Mouse (Mus musculus): ENCODE measurements around the gene Gm28374. TPM values are rescaled to one million over a fixed set of nuclear protein-coding genes. Genes with fewer than 3 reads are reported as not detected.

The Gm28374 gene
- polyA plus RNA-seq, 1 experiment = 0.48 TPM

DNA sequence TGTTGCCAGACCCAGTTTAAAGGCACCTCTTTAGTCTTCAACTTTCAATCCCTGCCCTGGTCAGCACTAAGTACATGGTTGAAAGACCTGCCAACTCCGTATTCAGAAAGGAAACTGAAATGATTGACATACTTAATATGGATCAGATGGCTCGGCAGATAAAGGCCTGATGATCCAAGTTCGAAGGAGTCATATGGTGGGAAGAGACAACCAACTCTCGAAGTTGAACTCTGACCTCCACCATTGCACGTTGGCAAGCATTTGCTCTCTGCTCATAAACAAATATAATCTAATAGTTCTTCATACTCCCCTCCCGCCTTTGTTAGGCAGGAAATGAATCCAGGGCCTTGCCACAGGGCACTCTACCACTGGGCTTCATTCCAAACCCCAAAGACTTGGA, 53.1 kb downstream of the Gm28374 start:
- DNase-seq (ENCODE audit: extremely low spot score in 1 of 2, low spot score in 1 of 2) = no peak

Other genes starting within 250 kb of the Gm28374 start
- gene Frmd8, start 207.0 kb downstream of the Gm28374 start, polyA plus RNA-seq (2012; rRNA removed) = 13.1 and 15.6 TPM in 2 replicates
- gene Slc25a45, start 204.4 kb downstream of the Gm28374 start, polyA plus RNA-seq (2012; rRNA removed) = 7.8 and 8.7 TPM in 2 replicates
- 4.6 and 4.9 TPM in 2 replicates for gene Tigd3, start 188.1 kb downstream of the Gm28374 start, polyA plus RNA-seq (2012; rRNA removed)
- gene Dpf2, start 169.2 kb downstream of the Gm28374 start, polyA plus RNA-seq (2012; rRNA removed) = 106 and 118 TPM in 2 replicates
- 7.7 and 9.1 TPM in 2 replicates for gene Cdc42ep2, start 157.4 kb downstream of the Gm28374 start, polyA plus RNA-seq (2012; rRNA removed)
- 14.2 and 14.3 TPM in 2 replicates for gene Pola2, start 118.1 kb downstream of the Gm28374 start, polyA plus RNA-seq (2012; rRNA removed)
- 0.42 TPM in 1 of 2 replicates, not detected in the other for gene Slc22a20, start 96.1 kb downstream of the Gm28374 start, polyA plus RNA-seq (2012; rRNA removed)
- gene Capn1, start 66.4 kb downstream of the Gm28374 start, polyA plus RNA-seq (2012; rRNA removed) = 15.0 and 16.3 TPM in 2 replicates
- gene Syvn1, start 35.7 kb downstream of the Gm28374 start, polyA plus RNA-seq (2012; rRNA removed) = 29.2 and 34.1 TPM in 2 replicates
- 44.3 and 44.4 TPM in 2 replicates for gene Mrpl49, start 24.5 kb downstream of the Gm28374 start, polyA plus RNA-seq (2012; rRNA removed)
- 873 and 951 TPM in 2 replicates for gene Fau, start 24.4 kb downstream of the Gm28374 start, polyA plus RNA-seq (2012; rRNA removed)
- 48.4 and 51.7 TPM in 2 replicates for gene Znhit2, start 21.1 kb downstream of the Gm28374 start, polyA plus RNA-seq (2012; rRNA removed)
- gene Tm7sf2, start 13.9 kb downstream of the Gm28374 start, polyA plus RNA-seq (2012; rRNA removed) = 50.2 and 52.4 TPM in 2 replicates
- gene Vps51, start 5.0 kb downstream of the Gm28374 start, polyA plus RNA-seq (2012; rRNA removed) = 98.8 and 105 TPM in 2 replicates
- not detected in 2 replicates for gene Tmem262, start 2.2 kb downstream of the Gm28374 start, polyA plus RNA-seq (2012; rRNA removed)
- 83.9 and 89.7 TPM in 2 replicates for gene Zfpl1, start 2.7 kb upstream of the Gm28374 start, polyA plus RNA-seq (2012; rRNA removed)
- 0.22 and 0.46 TPM in 2 replicates for gene Cdca5, start 2.7 kb upstream of the Gm28374 start, polyA plus RNA-seq (2012; rRNA removed)
- gene AC131692.1, start 12.2 kb upstream of the Gm28374 start, polyA plus RNA-seq (2012; rRNA removed) = not detected in 2 replicates
- 0.26 and 0.32 TPM in 2 replicates for gene Naaladl1, start 23.5 kb upstream of the Gm28374 start, polyA plus RNA-seq (2012; rRNA removed)
- gene Sac3d1, start 36.4 kb upstream of the Gm28374 start, polyA plus RNA-seq (2012; rRNA removed) = 24.2 and 29.4 TPM in 2 replicates
- gene Snx15, start 46.0 kb upstream of the Gm28374 start, polyA plus RNA-seq (2012; rRNA removed) = 63.5 and 65.2 TPM in 2 replicates
- gene Batf2, start 58.7 kb upstream of the Gm28374 start, polyA plus RNA-seq (2012; rRNA removed) = 0.54 and 0.63 TPM in 2 replicates
- gene Arl2, start 59.3 kb upstream of the Gm28374 start, polyA plus RNA-seq (2012; rRNA removed) = 123 and 135 TPM in 2 replicates
- 0.14 TPM in 1 of 2 replicates, not detected in the other for gene Majin, start 102.1 kb upstream of the Gm28374 start, polyA plus RNA-seq (2012; rRNA removed)
- gene Gpha2, start 144.1 kb upstream of the Gm28374 start, polyA plus RNA-seq (2012; rRNA removed) = not detected in 2 replicates
- gene Ppp2r5b, start 153.6 kb upstream of the Gm28374 start, polyA plus RNA-seq (2012; rRNA removed) = 137 and 141 TPM in 2 replicates
- 29.3 and 31.2 TPM in 2 replicates for gene Atg2a, start 159.4 kb upstream of the Gm28374 start, polyA plus RNA-seq (2012; rRNA removed)
- gene Ehd1, start 194.5 kb upstream of the Gm28374 start, polyA plus RNA-seq (2012; rRNA removed) = 48.4 and 49.3 TPM in 2 replicates
- gene Cdc42bpg, start 224.2 kb upstream of the Gm28374 start, polyA plus RNA-seq (2012; rRNA removed) = 3.2 and 3.3 TPM in 2 replicates

Measured in frontal cortex, adult 2 months (tissue).